Mouse (Mus musculus) hindbrain, embryonic 14.5 days (tissue): ENCODE data around the gene Scn4a. TPM values are rescaled to one million over a fixed set of nuclear protein-coding genes. Genes with fewer than 3 reads are reported as not detected.
"Not testable (repeated sequence)": the region's sequence is repeated elsewhere in the genome, so short reads cannot be mapped to it uniquely, and the experiment has no call there.

Experiments used
- ATAC-seq: fragments of 200-750 bp; cut with Nextera tagmentation; 2 replicates; pipeline ENCODE4 v1.8.0; 2017; ENCODE audit warnings: moderate number of reproducible peaks, mild to moderate bottlenecking, moderate TSS enrichment, moderate library complexity; ENCODE audit not compliant: low FRiP score
- DNase-seq: peaks from one replicate; pipeline ENCODE4 v3.0.0-alpha.2; 2015; ENCODE audit warnings: low spot score
- H3K27ac ChIP-seq: fragments of 300-500 bp; sonication (generic); 2 replicates; pipeline ENCODE4 v1.5.1; 2014; ENCODE audit warnings: mild to moderate bottlenecking, moderate library complexity
- H3K27me3 ChIP-seq: fragments of 300-500 bp; sonication (generic); 2 replicates; pipeline ENCODE4 v1.6.1; 2014; ENCODE audit warnings: mild to moderate bottlenecking, low read length, mixed read lengths; ENCODE audit not compliant: control insufficient read depth, insufficient read depth
- H3K36me3 ChIP-seq: fragments of 300-500 bp; sonication (generic); replicated peaks from 2 replicates; pipeline ENCODE4 v1.6.1; 2014; ENCODE audit not compliant: control insufficient read depth, insufficient read depth
- H3K4me1 ChIP-seq: fragments of 300-500 bp; sonication (generic); replicated peaks from 2 replicates; pipeline ENCODE4 v1.6.1; 2014; ENCODE audit warnings: antibody characterized with exemption, low read length, mixed read lengths; ENCODE audit not compliant: control insufficient read depth, insufficient read depth
- H3K4me2 ChIP-seq: fragments of 300-500 bp; sonication (generic); replicated peaks from 2 replicates; pipeline ENCODE4 v1.6.1; 2014; ENCODE audit warnings: mild to moderate bottlenecking, moderate library complexity
- H3K4me3 ChIP-seq: fragments of 300-500 bp; sonication (generic); replicated peaks from 2 replicates; pipeline ENCODE4 v1.5.1; 2014; ENCODE audit warnings: mild to moderate bottlenecking, low read length
- H3K9ac ChIP-seq: fragments of 300-500 bp; sonication (generic); 2 replicates; pipeline ENCODE4 v1.6.1; 2014
- H3K9me3 ChIP-seq: fragments of 300-500 bp; sonication (generic); 2 replicates; pipeline ENCODE4 v1.6.1; 2016; ENCODE audit warnings: low read length; ENCODE audit not compliant: control insufficient read depth
- WGBS: fragments of 180-500 bp; shearing (Covaris S2); extraction: QIAGEN DNeasy Blood & Tissue Kit; methylation state at CpG from one replicate; pipeline ENCODE4 v1.1.7; 2014; 5-methylcytosine and 5-hydroxymethylcytosine counted together
- polyA plus RNA-seq: library from polyadenylated mRNA; unstranded; fragments of >200 nt; fragmentation: Nextera tagmentation; extraction: Ambion mirVana; gene quantifications from 2 replicates; pipeline ENCODE4 v1.2.1, GENCODE M21; 2014

Gene Scn4a
- not detected in 2 replicates for polyA plus RNA-seq

DNA sequence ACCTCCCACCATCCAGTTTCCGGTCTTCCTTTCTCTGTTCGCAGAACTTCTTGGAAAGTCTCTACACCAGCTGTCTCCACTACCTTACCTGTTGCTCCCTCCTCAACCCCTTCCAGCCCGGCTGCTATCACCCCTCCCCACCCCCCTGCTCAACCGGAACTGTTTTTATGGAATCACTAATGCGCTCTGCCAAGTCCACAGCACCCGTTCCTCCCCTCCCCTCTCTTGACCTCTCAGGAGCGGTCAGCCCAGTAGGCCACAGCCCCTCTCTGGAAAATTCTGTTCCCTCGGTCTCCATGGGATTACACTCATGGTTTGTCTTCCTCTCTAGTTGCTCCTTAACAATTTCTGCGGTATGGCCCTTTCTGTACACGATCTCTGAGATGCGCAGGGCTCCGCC lies at the start of gene Scn4a:
Scn4a (minus strand) TSS at position 101 of the 400 bp plus-strand sequence.
- H3K9ac ChIP-seq = no peak within 1 kb of the TSS
- no peak for DNase-seq
- 91% methylated on average over 12 of the region's 12 CpGs for WGBS

DNA sequence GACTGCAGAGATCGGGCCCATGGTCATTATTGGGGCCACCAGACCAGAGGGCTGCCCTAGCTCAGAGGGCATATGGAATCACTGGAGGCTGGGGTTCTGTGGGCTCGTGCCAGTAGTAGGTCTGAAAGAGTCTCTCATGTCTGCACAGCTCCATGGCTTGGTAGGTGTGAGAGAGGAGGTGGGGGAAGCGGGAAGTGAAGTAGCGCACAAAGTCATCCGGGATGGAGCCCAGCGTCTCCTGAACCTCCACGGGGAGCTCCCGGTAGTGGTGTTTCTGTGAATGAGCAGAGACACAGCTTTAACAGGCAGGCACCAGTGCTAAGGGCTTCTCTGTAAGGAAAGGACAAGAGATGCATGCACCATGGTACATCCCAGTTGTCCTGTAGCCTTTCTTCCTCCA lies 45.4 kb upstream of the Scn4a start:
- no peaks in the 10 kb centered on the region for H3K27me3 ChIP-seq
- no peaks in the 10 kb centered on the region for H3K4me1 ChIP-seq
- no peak overlapping the region for H3K27ac ChIP-seq
- H3K4me2 ChIP-seq = no peak overlapping the region
- H3K4me3 ChIP-seq = no peak overlapping the region
- ATAC-seq (no peak), DNase-seq (no peak)
- H3K9ac ChIP-seq = no peak overlapping the region
- H3K36me3 ChIP-seq = peaks cover 57% of the 10 kb centered on the region
- 95% methylated on average over 8 of the region's 8 CpGs for WGBS
- H3K9me3 ChIP-seq = no peaks in the 10 kb centered on the region

More for the DNA sequence above, at the start of gene Scn4a:
- Histone ChIP-seq H3K9me3 (no peaks in the 10 kb centered on the region), H3K27me3 (no peaks in the 10 kb centered on the region), H3K4me3 (no peak within 1 kb of the TSS), H3K4me2 (no peak within 1 kb of the TSS), H3K36me3 (no peaks in the 10 kb centered on the region), H3K4me1 (no peaks in the 10 kb centered on the region), H3K27ac (no peak within 1 kb of the TSS)
- ATAC-seq = no peak

DNA sequence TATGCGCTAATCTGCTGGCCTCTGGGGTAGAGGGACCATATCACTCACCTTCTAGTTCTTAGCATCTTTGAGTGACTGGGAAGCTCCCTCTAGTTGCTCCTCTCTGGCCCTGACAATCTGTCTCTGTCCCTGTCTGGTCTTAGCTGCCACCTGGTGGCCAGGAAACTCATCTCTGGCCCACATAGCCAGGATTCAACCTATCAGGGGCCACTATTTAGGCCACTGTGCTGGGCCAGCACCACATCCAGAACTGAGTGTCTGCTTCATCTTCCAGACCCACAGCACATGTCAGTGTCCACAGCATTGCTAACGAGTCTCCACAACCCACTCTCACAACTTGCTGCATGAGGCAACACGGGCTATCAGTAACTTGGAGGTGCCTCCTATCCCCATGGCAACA lies 44.6 kb upstream of the Scn4a start:
- DNase-seq = no peak

DNA sequence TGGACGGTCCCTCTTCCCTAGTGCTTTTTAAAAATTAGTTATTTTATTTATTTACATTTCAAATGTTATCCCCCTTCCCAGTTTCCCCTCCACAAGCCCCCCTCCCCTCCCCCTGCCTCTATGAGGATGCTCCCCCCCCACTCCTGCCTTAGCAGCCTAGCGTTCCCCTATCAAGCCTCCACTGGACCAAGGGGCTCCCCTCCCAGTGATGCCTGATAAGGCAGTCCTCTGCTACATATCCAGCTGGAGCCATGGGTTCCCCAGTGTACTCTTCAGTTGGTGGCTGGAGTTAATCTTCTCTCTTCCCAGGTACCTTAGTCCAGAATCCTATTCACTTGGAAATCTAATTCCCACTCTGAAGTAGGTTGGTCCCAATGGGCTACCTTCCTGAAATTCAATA lies 41.0 kb upstream of the Scn4a start:
- H3K27me3 ChIP-seq, ATAC-seq, H3K4me1 ChIP-seq, H3K27ac ChIP-seq, H3K9me3 ChIP-seq, DNase-seq, H3K4me2 ChIP-seq, H3K4me3 ChIP-seq, H3K9ac ChIP-seq: not testable (repeated sequence)
- WGBS = 84% methylated on average over 2 of the region's 2 CpGs
- H3K36me3 ChIP-seq = peaks cover 23% of the 10 kb centered on the region

More for the DNA sequence above, 44.6 kb upstream of the Scn4a start:
- Histone ChIP-seq H3K9ac (no peak overlapping the region), H3K27ac (no peak overlapping the region), H3K4me2 (no peak overlapping the region), H3K27me3 (no peaks in the 10 kb centered on the region), H3K4me1 (no peaks in the 10 kb centered on the region), H3K9me3 (no peaks in the 10 kb centered on the region), H3K4me3 (no peak overlapping the region), H3K36me3 (peaks cover 52% of the 10 kb centered on the region)
- ATAC-seq = no peak
- WGBS = 84% methylated on average over 3 of the region's 3 CpGs

DNA sequence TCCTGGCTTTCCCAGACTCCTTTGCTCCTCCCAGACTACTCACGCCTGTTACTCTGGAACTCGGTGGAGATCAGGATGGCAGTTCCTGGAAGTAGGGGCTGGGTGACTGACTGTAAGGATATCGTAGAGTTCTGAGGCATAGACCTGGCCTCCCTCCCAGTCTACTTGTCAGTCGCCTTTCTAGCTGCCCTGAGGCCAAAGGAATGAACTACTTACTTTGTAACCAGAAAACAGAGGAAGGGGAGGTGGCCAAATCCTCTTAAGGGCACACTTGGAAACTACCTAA lies 40.2 kb upstream of the Scn4a start:
- ATAC-seq = no peak
- WGBS = 70% methylated on average over 4 of the region's 4 CpGs
- no peak for DNase-seq
- no peak overlapping the region for H3K27ac ChIP-seq
- no peaks in the 10 kb centered on the region for H3K9me3 ChIP-seq
- H3K4me3 ChIP-seq = no peak overlapping the region
- H3K4me1 ChIP-seq = no peaks in the 10 kb centered on the region
- peaks cover 15% of the 10 kb centered on the region for H3K36me3 ChIP-seq
- H3K27me3 ChIP-seq = no peaks in the 10 kb centered on the region
- no peak overlapping the region for H3K4me2 ChIP-seq
- H3K9ac ChIP-seq = no peak overlapping the region

DNA sequence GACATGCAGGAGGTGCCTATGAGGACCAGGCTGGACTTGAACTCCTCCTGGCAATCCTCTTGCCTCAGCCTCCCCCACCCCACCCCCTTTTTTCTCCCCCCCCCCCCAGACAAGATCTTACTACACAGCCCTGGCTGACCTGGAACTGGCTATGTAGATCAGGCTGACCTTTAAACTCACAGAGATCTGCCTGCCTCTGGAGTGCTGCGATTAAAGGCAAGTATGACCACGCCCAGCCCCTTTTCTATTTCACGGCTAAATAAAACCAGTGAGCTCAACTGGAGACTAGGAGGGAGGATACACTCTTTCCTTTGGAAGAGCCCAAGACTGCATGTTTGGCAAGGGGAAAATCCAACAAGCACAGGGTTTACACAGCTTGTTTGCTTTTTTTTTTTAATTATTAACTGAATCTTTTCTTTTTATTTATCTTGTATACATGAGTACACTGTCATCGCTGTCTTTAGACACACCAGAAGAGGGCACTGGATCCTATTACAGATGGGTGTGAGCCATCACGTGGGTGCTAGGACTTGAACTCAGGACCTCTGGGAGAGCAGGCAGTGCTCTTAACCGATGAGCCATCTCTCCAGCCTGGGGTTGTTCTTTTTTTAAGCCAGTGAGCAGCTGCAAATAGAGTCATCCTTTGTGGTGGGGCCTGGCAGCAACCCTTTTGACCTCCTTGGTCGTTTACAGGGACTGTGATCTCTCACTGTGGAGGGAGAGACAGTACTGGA lies 39.7 kb upstream of the Scn4a start:
- Histone ChIP-seq H3K9ac (no peak overlapping the region), H3K27me3 (no peaks in the 10 kb centered on the region), H3K9me3 (no peaks in the 10 kb centered on the region), H3K4me3 (no peak overlapping the region), H3K4me1 (no peaks in the 10 kb centered on the region), H3K36me3 (peaks cover 12% of the 10 kb centered on the region; the same call in 1 of the 2 replicates), H3K4me2 (no peak overlapping the region), H3K27ac (no peak overlapping the region)
- DNase-seq = no peak
- ATAC-seq = no peak
- WGBS = 68% methylated on average over 7 of the region's 7 CpGs

DNA sequence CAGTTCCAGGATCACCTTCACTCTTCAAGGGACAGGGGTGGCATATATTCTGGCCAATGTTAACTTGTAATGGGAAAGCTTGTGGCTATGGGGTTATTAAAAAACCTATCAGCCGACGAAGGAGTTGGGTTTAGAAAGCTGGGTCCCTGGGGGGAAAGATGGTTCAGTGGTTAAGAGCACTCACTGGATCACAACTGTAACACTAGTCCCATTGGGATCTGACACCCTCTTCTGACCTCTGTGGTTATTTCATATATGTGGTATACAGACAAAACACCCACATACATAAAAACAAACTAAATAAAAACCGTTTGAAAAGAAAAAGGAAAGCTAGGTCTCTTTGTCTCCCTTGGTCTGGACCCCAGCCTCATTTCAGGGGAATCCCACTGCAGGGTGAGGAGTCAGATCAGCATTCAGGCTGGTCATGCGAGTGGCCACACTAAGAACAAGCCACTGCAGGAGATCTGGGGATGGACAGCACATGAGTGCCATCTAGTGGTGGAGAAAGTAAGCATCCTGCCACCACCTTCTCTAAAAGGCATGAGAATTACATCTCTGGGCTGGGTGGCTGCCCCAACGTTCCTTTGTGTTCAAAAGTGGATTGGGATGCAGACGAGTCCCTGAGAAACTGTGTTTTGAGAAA lies 38.6 kb upstream of the Scn4a start:
- Histone ChIP-seq H3K27ac (no peak overlapping the region), H3K9ac (no peak overlapping the region), H3K4me2 (no peak overlapping the region), H3K36me3 (peaks cover 12% of the 10 kb centered on the region; the same call in 1 of the 2 replicates), H3K9me3 (no peaks in the 10 kb centered on the region), H3K4me1 (no peaks in the 10 kb centered on the region), H3K27me3 (no peaks in the 10 kb centered on the region), H3K4me3 (no peak overlapping the region)
- peak; percentile 31; the same call in 1 of the 2 replicates for ATAC-seq
- WGBS = 33% methylated on average over 6 of the region's 6 CpGs
- DNase-seq = peak; percentile 88

DNA sequence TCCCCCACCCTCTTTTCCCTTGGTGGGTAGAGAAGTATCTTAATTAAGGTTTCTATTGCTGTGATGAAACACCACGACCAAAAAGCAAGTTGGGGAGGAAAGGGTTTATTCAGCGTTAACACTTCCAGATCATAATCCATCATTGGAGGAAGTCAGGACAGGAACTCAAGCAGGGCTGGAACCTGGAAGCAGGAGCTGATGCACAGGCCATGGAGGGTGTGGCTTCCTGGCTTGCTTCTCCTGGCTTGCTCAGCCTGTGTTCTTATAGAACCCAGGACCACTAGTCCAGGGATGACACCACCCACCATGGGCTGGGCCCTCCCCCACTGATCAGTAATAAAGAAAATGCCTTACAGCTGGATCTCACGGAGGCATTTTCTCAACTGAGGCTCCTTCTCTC lies 37.7 kb upstream of the Scn4a start:
- Histone ChIP-seq H3K9me3 (no peaks in the 10 kb centered on the region), H3K27ac (no peak overlapping the region), H3K4me2 (no peak overlapping the region), H3K27me3 (no peaks in the 10 kb centered on the region), H3K4me1 (no peaks in the 10 kb centered on the region), H3K36me3 (peaks cover 12% of the 10 kb centered on the region; the same call in 1 of the 2 replicates), H3K9ac (no peak overlapping the region), H3K4me3 (no peak overlapping the region)
- ATAC-seq (no peak), DNase-seq (no peak)
- 79% methylated on average over 3 of the region's 3 CpGs for WGBS

DNA sequence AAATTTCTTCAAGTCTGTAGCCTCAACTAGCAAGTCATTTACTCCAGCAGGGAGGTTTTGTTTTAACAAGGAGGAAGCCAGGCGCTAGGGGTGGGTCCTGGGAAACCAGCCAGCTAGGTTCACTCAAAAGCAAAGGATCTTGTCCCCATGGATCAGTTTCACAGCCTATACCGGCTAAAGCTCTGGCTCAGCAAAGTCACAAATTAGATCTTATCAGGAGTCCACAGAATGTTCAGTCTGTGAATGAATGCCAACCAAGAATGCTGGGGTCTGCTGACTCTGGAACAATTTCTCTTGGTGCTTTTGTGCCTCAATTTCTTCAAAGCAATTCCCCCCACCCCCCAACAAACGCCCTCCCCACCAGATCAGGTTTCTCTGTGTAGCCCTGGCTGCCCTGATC lies 36.5 kb upstream of the Scn4a start:
- Histone ChIP-seq H3K9me3 (no peaks in the 10 kb centered on the region), H3K36me3 (peaks cover 8% of the 10 kb centered on the region; the same call in 1 of the 2 replicates), H3K27ac (no peak overlapping the region), H3K9ac (no peak overlapping the region), H3K4me1 (no peaks in the 10 kb centered on the region), H3K4me3 (no peak overlapping the region), H3K27me3 (no peaks in the 10 kb centered on the region), H3K4me2 (no peak overlapping the region)
- ATAC-seq = no peak
- no peak for DNase-seq
- WGBS = 41% methylated on average over 3 of the region's 3 CpGs
